Mouse (Mus musculus) embryo, embryonic 11.5 days (tissue): Measurements from ENCODE around the gene Olfr640.

Experiments used
- DNase-seq: peaks from one replicate; pipeline ENCODE4 v3.0.0-alpha.2; 2012; ENCODE audit warnings: low read depth, low spot score

The Olfr640 gene

GRCm38 (mm10) chr7:104025473-104025872, at the start of gene Olfr640:
TSS of gene Olfr640 (minus strand) at chr7:104025573.
- no peak for DNase-seq

GRCm38 (mm10) chr7:104071769-104072168, 46.4 kb upstream of the Olfr640 start, which contains the start of gene Olfr644:
TSS of gene Olfr644 (minus strand) at chr7:104071869.
- DNase-seq = no peak

- no peak for DNase-seq
Observed at GRCm38 (mm10) chr7:104061345-104061744, 36.0 kb upstream of the Olfr640 start, which contains the start of gene 4930516K23Rik. TSS of gene 4930516K23Rik (minus strand) at chr7:104061445.

GRCm38 (mm10) chr7:104059215-104059614, 33.8 kb upstream of the Olfr640 start:
- DNase-seq = no peak

- no peak for DNase-seq
Observed at GRCm38 (mm10) chr7:104052566-104052965, 27.2 kb upstream of the Olfr640 start, which contains the start of gene Olfr642. TSS of gene Olfr642 (minus strand) at chr7:104052666.

GRCm38 (mm10) chr7:104050745-104051144, 25.4 kb upstream of the Olfr640 start:
- DNase-seq = no peak

GRCm38 (mm10) chr7:104035145-104035544, 9.8 kb upstream of the Olfr640 start, which contains the start of gene Olfr641:
TSS of gene Olfr641 (plus strand) at chr7:104035445.
- DNase-seq = no peak

GRCm38 (mm10) chr7:104026978-104027377, 1.6 kb upstream of the Olfr640 start:
- DNase-seq = no peak

GRCm38 (mm10) chr7:104021651-104022050, 3.7 kb downstream of the Olfr640 start:
- no peak for DNase-seq

GRCm38 (mm10) chr7:104018953-104019352, 6.4 kb downstream of the Olfr640 start:
- DNase-seq = no peak

GRCm38 (mm10) chr7:104017203-104017602, 8.2 kb downstream of the Olfr640 start, which contains the start of gene Olfr639:
TSS of gene Olfr639 (minus strand) at chr7:104017303.
- no peak for DNase-seq

- DNase-seq = no peak
Observed at GRCm38 (mm10) chr7:103999124-103999523, 26.2 kb downstream of the Olfr640 start.

GRCm38 (mm10) chr7:103998446-103998845, 26.9 kb downstream of the Olfr640 start, which contains the start of gene Olfr638:
TSS of gene Olfr638 (plus strand) at chr7:103998746.
- DNase-seq = no peak

GRCm38 (mm10) chr7:103971782-103972181, 53.6 kb downstream of the Olfr640 start:
- DNase-seq = no peak

- DNase-seq = no peak
Observed at GRCm38 (mm10) chr7:103970852-103971251, 54.5 kb downstream of the Olfr640 start, which contains the start of gene Olfr635. TSS of gene Olfr635 (plus strand) at chr7:103971152.
